Mouse (Mus musculus) liver, adult 2 months (tissue): ENCODE data around the gene Ppard.

Experiments
- CTCF ChIP-seq: fragments of 200-500 bp; IDR thresholded peaks from 2 replicates; pipeline ENCODE4 v1.5.1; 2011; ENCODE audit warnings: low read depth, low read length, control low read depth
- POLR2A ChIP-seq: fragments of 200-500 bp; IDR thresholded peaks from 2 replicates; pipeline ENCODE4 v1.6.1; 2011; ENCODE audit warnings: low read length, control low read depth; ENCODE audit not compliant: insufficient read depth; ENCODE audit errors: extremely low read depth

- TF ChIP-seq POLR2A (no peak), CTCF (no peak)
Observed at GRCm38 (mm10) chr17:28270165-28270564, 37.7 kb downstream of the Ppard start.
